Mouse (Mus musculus): ENCODE results near the gene Chst11.

Chst11 gene

DNA sequence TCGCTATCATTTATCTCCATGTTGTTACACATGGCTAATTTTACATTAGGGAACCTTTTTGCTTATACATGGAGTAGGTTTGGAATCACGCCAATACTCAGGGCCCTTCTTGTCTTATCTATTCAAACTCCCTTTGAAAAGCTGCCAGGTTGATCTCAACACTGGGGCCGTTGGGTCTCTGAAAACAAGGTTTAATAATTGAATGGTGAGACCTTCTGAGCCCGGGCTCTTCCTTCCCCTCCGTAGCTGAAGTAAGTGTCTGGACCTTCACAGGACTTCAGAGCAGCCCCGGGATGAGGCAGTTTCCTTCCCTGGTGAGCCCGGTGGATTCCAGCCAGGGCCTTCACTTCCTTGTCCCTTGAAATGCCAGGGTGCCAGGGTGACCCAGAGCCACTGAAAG, 5.6 kb downstream of the Chst11 start:
- no peak for DNase-seq (ENCODE audit: low spot score)

DNA sequence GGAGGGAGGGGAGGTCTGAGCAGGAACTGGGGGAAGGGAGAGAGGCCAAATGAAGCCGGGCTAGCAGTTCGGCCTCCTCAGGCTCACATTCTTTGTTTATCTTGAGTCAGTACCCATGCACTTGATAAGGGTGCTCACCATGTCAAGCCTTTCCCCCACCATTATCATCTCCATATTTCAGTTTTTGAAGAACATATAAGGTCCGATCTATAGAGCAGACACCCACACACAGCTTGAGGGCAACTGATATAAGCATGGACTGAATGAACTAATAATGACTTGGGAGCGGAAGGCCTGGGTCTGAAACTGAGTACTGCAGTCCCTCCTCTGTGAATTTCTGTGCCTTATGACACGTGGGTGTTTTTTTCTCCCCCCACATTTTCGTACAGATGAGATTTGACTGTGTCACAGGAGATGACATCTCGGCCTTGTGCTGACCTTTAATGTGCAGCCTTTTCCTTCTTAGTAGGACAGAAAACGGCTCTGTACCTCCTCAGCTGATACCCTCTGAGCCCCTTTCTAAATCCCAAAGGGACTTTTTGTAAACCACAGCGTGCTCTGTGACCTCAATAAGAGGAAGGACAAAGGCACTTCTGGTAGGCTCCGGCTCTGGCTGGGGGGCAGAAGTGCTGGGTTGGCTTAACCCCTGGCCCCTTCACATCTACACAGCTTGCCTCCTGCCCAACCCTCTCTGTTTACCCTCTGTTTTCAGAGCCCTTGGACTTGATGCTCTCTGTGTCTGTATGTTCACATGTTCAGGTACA, 6.6 kb downstream of the Chst11 start:
- no peak for DNase-seq (ENCODE audit: low spot score)

DNA sequence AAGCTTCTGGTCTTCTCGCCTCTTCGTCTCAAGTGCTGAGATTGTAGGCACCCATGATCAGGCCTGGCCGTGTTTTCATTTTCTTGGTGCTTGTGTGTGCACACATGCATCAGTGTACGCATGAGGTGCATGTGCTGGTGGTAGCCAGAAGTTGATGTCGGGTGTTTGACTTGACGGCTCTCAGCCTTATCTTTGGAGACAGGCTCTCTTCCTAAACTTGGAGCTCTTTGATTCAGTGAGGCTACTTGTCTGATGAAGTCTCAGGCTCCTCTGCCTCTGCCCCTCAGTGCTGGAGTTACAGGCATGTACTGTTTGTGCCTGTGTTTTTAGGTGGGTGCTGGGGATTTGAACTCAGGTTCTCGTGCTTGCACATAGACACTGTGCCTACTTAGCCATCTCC, 9.0 kb downstream of the Chst11 start:
- DNase-seq (ENCODE audit: low spot score), result no peak

DNA sequence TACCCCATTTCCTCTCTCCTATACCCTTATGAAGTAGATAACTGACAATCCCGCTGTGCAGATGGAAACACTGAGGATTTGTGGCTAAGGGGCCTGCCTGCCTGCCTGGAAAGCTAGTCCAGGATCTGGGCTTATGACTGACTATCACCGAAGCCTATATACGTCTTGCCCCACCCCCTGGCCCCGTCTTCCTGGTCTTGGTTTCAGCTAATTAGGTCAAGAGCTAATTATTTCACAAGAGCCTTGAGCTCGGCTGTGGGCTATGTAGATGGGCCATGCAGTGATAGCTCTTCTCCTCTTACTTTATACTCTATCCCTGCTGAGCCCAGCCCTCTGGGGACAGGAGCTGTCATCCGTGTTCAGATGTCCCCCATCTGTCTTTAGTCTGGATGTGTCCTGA, 12.2 kb downstream of the Chst11 start:
- DNase-seq (ENCODE audit: low spot score), result no peak

DNA sequence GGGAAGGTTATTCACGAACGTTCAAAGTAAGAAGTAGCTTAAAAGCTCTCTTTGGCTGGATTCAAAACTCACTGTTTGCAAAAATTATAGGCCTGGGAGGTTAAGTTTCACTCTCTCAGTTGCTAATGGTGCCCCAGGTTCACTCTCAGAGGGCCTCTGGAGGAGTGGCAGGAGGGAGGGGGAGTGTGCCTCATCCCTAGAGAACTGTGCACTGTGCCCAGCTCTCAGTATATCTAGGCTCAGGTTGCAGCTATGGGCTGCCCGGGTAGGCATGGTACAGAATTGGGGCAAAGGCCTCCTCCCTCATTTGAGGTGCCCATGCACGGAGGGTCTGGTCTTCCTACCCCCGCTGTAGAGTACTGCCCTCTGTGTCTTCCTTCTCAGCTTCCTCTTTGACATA, 14.9 kb downstream of the Chst11 start:
- DNase-seq (ENCODE audit: low spot score), result no peak

DNA sequence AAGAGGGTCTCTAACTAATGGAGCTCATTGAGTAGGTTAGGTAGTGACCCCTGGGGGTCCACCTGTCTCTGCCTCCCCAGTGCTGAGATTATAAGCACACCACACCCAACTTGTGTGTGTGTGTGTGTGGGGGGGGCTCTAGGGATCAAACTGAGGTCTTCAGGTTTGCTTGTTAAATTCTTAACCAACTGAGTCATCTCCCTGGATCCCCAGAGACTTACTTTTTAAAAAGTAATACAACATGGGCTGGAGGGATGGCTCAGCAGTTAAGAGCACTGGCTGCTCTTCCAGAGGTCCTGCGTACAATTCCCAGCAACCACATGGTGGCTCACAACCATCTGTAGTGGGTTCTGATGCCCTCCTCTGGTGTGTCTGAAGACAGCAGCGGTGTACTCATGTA, 15.4 kb downstream of the Chst11 start:
- no peak for DNase-seq (ENCODE audit: low spot score)

DNA sequence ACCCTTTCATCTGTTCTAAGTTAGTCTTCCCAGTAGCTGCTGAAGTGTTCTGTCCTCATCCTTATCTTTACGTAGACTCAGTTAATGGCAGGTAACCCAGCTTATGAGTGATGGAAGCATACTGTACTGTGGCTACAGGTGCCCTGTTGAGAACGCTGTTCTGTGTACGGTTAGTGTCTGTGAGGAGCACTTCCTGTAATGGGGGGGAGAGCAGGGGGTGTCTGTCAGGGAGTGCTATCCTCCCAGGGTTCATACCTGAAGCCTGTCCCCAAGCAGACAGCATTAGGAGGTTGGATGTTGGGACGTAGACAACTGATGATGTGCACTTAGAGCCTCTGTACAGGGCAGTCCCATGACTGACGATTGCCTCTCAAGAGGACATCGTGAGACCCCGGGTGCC, 18.6 kb downstream of the Chst11 start:
- DNase-seq (ENCODE audit: low spot score), result no peak

DNA sequence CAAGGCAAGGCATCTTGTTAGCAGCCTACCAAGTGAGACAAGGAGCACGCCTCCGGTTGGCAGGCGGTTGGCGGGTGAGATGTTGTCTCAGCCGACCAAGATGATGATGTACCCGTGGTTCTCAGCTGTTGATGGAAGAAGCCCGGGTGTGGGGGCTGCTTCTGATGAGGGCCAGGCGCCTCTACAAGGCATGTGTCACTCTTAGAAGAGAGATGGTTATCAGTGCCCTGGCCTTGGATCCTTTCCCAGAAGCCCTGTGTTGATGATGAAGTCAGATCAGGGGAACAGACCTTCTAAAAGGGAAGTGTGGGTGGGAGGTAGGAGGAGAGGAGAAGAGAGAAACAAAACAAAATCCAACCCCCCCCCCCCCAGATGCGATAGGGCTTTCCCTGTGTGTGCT, 19.1 kb downstream of the Chst11 start:
- DNase-seq (ENCODE audit: low spot score), result no peak

DNA sequence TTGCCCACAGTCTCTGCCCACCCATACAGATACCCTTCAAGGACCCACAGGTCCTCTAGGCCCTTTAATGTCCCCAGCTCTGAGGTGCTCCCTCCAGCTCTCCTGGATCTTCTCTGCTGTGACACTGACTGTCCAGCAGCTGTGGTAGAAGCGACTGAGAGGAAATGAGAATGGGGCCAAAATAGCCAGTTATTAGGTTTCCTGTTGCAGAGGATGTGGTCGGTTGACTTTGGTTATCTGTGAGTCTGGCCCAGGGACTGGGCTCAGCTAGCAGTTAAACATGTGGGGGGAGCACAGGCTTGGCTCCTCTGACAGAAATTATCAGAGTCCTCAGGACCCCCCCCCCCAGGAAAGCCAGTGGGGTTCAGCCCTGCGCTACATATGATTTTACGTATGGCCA, 19.7 kb downstream of the Chst11 start:
- no peak for DNase-seq (ENCODE audit: low spot score)

DNA sequence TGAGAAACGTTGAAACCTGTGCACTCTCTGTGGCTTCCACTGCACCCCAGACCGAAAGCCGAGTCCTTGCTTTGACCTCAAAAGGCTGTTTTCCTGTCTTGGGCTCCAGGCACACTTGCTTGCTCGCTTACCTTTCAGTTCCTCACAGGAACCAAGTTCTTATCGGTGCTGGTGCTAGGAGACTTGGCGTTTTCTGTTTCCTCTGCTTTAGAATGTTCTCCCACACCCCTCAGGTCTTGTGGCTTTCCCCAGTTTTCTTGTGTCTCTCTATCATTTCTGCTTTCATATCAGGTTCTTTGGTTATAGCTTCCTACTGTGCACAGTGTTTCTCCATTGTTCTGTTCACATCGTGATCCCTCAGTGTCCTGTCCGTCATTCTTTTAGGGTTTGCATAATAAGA, 21.0 kb downstream of the Chst11 start:
- DNase-seq (ENCODE audit: low spot score), result no peak

DNA sequence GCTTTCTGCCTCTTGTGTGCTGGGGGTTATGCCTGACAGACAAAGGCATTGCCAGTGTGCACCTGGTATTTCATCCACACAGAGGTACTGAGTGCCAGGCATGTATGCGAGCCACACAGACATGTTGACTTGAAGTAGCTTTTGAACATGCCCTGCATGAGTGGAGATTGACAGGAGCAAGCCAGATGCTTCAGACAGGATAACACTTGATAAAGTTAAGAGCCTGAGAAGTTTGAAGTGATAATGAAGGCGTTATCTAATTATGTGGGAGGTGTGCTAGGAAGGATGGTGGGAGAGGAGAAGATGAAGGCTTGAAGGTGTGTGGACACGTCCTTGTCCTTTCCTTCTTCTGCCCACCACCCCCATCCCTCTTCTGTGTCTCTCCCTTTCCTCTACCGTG, 28.7 kb downstream of the Chst11 start:
- DNase-seq (ENCODE audit: low spot score), result no peak

DNA sequence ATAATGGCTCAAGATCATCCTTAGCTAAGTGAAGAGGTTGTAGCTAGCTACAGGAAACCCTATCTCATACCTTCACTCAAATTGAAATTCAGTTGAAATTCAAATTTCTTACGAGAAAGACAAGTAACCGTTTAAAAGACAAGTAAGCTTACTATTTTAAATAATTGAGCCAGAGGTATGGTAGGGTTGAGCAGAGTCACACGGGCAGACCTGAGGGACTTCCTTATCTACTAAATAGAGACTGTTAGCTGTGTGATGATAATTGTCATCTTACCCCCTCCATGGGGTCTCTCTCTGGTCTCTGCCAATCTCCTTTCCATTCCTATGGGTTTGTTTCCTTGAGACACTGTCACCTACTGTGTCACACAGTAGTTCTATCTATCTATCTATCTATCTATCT, 30.6 kb downstream of the Chst11 start:
- DNase-seq (ENCODE audit: low spot score), result no peak

DNA sequence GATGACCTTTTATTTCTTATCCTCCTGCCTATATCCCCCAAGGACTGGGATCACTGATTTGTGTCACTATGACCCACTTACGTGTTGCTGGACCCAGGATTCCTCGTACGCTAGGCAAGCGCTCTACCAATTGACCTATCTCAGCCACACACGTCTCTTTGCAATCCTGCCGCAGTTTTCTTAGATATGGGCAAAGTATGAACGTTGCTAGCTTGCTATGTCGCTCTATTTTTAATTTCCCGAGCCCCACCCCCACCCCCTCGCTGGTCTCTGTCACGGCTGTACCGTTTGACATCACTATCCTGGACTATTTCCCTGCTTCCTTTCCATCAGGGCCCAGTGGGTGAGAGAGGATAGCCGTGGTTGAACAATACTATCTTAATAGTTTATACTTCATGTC, 31.5 kb downstream of the Chst11 start:
- no peak for DNase-seq (ENCODE audit: low spot score)

DNA sequence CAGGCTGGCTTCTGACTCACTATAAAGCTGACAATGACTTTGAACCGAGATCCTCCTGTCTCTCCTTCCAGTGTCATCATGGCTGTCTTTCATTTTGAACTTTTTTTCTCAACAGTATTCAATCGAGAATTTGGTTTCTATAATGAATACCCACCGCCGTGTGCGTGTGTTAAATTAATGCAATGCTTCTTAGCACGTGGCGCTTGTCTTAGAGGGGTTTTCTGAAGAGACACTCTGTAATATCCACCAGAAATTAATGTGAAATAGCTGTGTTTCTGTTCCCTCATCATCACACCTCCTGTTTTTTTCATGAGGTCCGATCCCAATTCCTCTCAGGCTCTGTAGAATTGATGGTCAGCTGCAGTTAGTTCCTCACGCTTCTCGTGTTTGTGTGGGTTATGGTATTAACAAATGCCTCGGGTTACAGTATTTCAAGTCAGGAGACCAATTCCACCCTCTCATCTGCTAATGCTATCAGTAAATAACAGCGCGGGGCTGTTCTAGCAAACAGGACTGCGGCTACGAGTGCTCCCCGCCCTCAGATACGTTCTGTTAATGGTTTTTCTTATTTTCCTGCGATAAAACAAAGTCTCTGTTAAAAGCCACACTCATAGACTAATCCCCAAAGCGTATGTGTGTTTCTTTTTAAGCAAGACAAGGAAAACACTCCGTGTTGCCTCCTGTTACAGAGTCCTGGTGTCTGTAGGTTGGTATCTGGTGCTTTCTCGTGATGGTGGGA, 32.6 kb downstream of the Chst11 start:
- no peak for DNase-seq (ENCODE audit: low spot score)

DNA sequence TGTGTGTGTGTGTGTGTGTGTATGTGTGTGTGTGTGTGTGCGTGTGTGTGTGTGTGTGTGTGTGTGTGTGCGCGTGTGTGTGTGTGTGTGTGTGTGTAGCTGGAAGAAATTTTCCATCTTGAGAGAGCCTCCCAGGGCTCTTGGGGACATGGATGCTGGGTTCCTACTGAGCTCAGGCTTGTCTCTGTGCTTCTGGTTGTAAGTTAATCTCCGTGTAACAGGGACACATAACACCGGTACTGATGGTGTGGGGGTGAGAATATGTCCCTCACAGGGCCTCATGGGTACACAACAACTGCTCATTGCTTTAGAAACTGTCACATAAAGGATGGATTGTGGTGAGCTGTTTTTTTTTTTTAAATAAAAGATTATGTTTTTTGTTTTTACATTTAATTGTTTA, 33.2 kb downstream of the Chst11 start:
- no peak for DNase-seq (ENCODE audit: low spot score)

DNA sequence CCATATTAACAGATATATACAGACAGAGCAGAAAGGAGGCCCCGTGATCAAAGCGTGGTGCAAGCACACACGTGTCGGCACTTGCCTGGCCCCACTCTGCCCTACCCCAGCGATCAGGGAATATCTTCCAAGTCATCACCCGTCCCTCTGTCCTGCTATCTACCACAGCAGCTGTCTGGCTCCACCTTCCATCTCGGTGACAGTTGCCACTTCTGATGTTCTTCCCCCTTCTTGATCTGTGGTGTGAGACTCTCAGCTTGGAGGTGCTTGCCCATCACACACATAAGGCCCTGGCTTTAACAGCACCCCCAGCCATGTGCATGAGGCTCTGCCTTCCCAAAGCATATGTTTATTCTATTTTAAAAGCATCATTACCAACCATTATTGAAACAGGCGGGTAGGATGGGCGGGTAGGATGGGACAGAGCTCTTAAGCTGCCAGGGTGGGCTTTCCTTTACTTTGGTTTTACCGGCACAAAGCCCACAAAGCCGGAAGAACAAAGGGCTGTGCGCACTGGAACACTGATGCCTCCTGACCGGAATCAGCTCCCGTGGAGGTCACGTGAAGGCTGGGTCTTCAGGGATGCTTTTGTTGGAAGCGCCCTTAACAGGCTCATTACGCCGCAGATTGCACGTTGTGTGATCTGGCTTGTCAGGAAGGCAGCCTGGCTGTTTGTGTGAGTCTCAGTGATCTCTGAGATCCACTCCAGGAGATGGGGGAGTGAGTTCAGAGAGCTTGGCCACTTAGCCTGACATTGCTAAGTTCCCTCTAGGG, 34.4 kb downstream of the Chst11 start:
- DNase-seq (ENCODE audit: low spot score), result no peak

DNA sequence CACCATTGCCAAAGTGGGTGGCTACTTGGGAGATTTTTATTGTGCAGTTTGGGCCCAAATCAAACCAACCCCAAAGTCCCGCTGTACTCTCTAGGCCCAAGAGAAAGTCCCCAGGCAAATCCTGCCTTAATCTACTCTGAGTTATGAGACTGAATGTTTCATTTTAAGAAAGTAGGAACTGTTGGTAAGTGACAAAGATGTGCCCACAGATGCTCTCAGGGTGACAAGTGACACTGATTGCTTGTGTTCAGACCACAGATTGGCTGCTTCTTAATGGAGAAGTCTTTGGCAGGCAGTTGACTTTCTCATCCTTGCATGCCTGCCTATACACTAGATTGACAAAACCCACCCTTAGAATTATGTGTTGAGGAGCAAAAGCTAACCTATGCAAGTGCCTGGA, 37.3 kb downstream of the Chst11 start:
- DNase-seq (ENCODE audit: low spot score), result no peak

DNA sequence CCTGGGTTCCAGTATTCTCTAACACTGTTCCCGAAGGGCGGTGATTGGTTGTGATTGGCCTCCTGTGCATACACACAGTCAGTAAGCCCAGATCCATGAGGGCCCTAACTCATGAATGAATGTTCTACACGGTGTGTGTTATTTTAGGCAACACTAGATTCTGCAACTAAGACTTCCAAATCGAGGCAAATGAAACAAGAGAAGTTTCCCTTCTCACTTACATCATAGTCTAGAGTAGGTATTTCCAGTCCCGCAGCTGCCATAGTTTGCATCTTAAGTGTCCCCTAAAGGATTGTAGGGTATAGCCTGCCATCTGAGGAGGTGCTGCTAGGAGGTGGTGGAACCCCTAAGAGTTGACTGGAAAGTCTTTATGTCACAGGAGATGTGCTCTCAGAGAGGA, 40.9 kb downstream of the Chst11 start:
- no peak for DNase-seq (ENCODE audit: low spot score)

DNA sequence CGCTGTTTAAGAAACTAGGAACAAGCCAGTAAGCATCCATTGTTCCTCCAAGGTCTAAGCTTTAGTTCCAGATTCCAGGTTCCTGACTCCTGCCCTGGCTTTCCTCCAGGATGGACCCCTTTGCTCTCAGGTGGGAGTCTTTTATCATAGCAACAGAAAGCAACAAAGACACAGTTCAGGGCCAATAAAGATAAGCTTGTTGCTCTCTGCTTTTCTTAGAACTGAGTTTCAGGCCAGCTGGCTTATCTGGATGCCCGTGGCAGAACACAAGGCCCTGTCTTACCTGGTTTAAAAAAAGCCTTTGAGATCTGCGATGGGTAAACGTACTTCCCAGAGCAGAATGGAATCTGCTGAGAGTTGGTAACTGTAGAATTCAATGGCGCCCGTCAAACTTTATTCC, 42.4 kb downstream of the Chst11 start:
- DNase-seq (ENCODE audit: low spot score), result no peak

DNA sequence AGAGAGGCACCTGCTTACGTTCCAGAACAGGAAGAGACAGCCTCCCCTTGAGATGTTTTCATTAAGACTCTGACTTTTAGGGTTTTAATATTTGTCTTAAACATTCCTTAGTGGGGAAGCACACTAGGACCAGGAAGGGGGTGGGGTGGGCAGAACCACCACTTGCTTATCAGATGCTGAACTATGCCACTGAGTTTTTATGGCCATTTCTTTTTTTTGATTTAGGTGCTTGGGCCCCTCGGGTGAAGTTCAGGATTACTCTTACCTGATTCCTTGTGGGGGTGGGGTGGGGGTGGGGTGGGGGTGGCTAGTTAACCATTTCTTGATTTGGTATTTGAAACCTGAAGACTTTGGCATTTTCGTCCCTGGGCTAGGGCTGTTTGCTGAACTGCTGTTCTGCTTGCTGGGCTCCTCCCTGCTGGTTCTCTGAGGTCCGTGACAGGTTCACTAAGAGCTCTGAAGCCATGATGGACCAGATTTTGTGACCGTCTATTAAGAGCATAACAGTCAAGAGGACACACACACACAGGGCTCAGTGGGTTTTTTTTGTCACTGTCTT, 44.9 kb downstream of the Chst11 start:
- DNase-seq (ENCODE audit: low spot score), result no peak

DNA sequence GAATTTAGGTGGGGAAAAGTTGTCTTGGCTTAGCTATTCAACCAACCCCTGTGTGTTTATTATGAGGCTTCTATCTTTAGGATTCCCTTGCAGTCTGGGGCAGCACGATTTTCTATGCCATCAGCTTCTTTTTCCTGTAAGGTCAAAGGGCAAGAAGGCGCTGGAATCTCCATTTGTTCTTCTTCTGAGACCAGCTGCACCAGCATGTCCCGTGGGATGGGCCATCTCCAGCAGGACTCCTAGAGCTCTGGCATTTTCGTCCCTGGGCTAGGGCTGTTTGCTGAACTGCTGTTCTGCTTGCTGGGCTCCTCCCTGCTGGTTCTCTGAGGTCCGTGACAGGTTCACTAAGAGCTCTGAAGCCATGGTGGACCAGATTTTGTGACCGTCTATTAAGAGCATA, 45.6 kb downstream of the Chst11 start:
- DNase-seq (ENCODE audit: low spot score), result no peak

DNA sequence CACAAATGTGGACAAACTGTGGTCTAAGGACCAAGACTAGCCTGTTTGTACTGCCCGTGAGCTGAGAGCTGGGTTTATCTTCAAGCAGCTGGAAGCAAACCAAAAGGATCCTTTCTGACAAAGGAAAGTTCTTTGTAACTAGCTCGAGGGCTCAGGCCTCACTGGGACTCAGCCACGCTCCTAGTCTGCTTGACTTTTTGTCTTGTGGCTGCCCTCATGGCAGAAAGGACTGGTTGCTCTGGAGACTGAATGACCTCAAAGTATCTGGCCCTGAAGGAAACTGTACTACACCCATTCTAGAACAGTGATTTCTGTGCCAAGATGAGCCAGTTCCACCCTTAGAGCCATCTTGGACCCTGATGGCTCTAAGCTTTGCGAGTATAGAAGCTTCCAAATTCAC, 46.3 kb downstream of the Chst11 start:
- no peak for DNase-seq (ENCODE audit: low spot score)

DNA sequence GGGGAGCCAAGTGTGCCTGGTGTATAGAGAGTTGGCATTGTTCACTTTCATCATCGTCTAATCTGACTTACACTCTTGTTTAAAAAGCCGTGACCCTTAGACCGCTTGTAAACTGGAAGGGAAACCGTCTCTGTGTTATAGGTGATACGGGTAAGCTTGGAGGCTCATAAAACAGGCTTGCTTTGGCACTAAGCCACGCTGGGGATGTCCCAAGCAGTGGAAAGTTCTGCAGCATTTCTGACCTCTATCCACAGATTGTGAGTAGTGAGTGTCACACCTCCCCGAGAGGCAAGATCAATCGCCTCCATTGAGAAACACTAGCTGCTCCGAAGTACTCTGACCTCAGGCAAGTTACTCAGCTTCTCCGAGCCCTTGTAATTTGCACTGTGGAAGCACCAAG, 47.3 kb downstream of the Chst11 start:
- DNase-seq (ENCODE audit: low spot score), result no peak
